Mouse (Mus musculus) stomach, postnatal 0 days (tissue): ENCODE measurements around the gene Vcam1. TPM values are rescaled to one million over a fixed set of nuclear protein-coding genes. Genes with fewer than 3 reads are reported as not detected.

Experiments used
- ATAC-seq: fragments of 200-750 bp; cut with Nextera tagmentation; 2 replicates; pipeline ENCODE4 v1.8.0; 2017; ENCODE audit not compliant: low FRiP score, low TSS enrichment
- DNase-seq: peaks from one replicate; pipeline ENCODE4 v3.0.0-alpha.2; 2016; ENCODE audit warnings: low spot score
- H3K27ac ChIP-seq: fragments of 300-500 bp; sonication (generic); replicated peaks from 2 replicates; pipeline ENCODE4 v1.5.1; 2014; ENCODE audit warnings: mild to moderate bottlenecking, control low read depth
- H3K27me3 ChIP-seq: fragments of 300-500 bp; sonication (generic); 2 replicates; pipeline ENCODE4 v1.6.1; 2014; ENCODE audit warnings: low read length; ENCODE audit not compliant: control insufficient read depth, insufficient read depth
- H3K36me3 ChIP-seq: fragments of 300-500 bp; sonication (generic); 2 replicates; pipeline ENCODE4 v1.6.1; 2014; ENCODE audit warnings: low read length, mixed read lengths; ENCODE audit not compliant: control insufficient read depth, insufficient read depth
- H3K4me1 ChIP-seq: fragments of 300-500 bp; sonication (generic); replicated peaks from 2 replicates; pipeline ENCODE4 v1.6.1; 2014; ENCODE audit warnings: antibody characterized with exemption; ENCODE audit not compliant: control insufficient read depth, insufficient read depth
- H3K4me2 ChIP-seq: fragments of 300-500 bp; sonication (generic); replicated peaks from 2 replicates; pipeline ENCODE4 v1.6.1; 2014; ENCODE audit warnings: low read depth, mild to moderate bottlenecking, control low read depth, moderate library complexity
- H3K4me3 ChIP-seq: fragments of 300-500 bp; sonication (generic); 2 replicates; pipeline ENCODE4 v1.5.1; 2014; ENCODE audit warnings: low read depth, low read length, control low read depth
- H3K9ac ChIP-seq: fragments of 300-500 bp; sonication (generic); 2 replicates; pipeline ENCODE4 v1.6.1; 2014; ENCODE audit warnings: mild to moderate bottlenecking, low read length, control low read depth, mixed read lengths
- H3K9me3 ChIP-seq: fragments of 300-500 bp; sonication (generic); 2 replicates; pipeline ENCODE4 v1.6.1; 2016; ENCODE audit warnings: low read length; ENCODE audit not compliant: control insufficient read depth
- CTCF ChIP-seq: IDR thresholded peaks from 2 replicates; pipeline ENCODE4 v1.5.1; 2016; ENCODE audit warnings: antibody characterized with exemption, low read depth, mild to moderate bottlenecking, moderate library complexity
- EP300 ChIP-seq: optimal IDR thresholded peaks from 2 replicates; pipeline ENCODE3; 2016; ENCODE audit warnings: antibody characterized with exemption
- WGBS: fragments of 180-500 bp; shearing (Covaris S2); extraction: QIAGEN DNeasy Blood & Tissue Kit; methylation state at CpG from one replicate; pipeline ENCODE4 v1.1.7; 2014; 5-methylcytosine and 5-hydroxymethylcytosine counted together
- polyA plus RNA-seq: library from polyadenylated mRNA; unstranded; fragments of >200 nt; fragmentation: Nextera tagmentation; extraction: Ambion mirVana; gene quantifications from 2 replicates; pipeline ENCODE4 v1.2.1, GENCODE M21; 2015

Gene Vcam1
- polyA plus RNA-seq, 1 experiment from 2014 or later: 17.3 TPM

DNA sequence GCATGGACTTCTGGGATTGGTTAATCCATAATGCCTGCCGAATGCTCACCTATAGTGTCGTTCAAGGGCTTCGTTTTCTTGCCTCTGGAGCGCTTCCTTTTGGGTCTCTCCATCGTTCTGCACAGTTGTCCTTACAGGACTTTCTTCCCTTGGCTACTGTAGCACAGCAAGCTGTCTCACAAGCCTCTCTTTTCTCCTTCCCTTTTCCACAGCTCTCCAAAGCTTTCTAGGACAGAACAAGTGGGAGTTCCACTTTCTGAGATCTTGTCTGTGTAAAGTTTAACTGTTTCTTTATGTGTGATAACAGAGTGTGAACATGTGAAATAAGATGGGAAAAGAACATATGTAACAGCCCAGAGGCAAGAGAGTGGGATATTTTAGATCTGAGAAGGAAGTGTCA is 34.0 kb upstream of the Vcam1 start:
- H3K36me3 ChIP-seq: no peaks in the 10 kb centered on the region
- H3K4me2 ChIP-seq: no peak overlapping the region
- ATAC-seq (no peak), DNase-seq (no peak)
- no peaks in the 10 kb centered on the region for H3K27me3 ChIP-seq
- 77% methylated on average over 5 of the region's 5 CpGs for WGBS
- H3K27ac ChIP-seq: no peak overlapping the region
- no peak overlapping the region for H3K9ac ChIP-seq
- no peaks in the 10 kb centered on the region for H3K4me1 ChIP-seq
- H3K9me3 ChIP-seq: no peaks in the 10 kb centered on the region
- TF ChIP-seq EP300 (no peak), CTCF (no peak)
- no peak overlapping the region for H3K4me3 ChIP-seq

DNA sequence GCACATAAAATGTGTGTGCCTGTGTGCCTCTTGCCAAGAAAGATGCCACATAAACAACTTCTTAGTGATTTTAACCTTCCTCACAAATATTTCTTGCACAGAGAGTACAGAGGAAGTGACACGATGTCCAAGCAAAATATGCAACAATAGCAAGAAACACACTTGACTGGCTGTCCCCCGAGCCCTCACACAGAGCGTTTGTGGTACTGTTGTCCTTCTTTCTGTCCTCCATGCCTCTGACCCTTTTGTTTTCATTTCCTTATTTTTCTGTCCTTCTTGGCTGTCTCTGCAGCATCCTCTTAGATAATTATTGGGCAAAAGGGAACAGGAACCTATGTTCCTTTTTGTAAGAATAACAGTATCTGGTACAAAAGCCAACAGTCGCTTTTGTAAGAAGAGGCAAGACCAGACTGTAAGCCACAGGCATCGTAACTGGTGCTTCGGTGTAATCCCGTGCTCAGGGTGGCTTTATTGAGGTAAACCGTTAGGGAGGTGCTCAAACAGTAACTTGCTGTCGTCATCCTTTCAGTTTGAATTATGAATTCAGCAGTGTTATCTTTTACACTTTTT is 32.7 kb upstream of the Vcam1 start:
- H3K4me3 ChIP-seq: no peak overlapping the region
- H3K4me2 ChIP-seq: no peak overlapping the region
- no peaks in the 10 kb centered on the region for H3K4me1 ChIP-seq
- TF ChIP-seq CTCF (no peak), EP300 (no peak)
- H3K27me3 ChIP-seq: no peaks in the 10 kb centered on the region
- no peak for ATAC-seq
- no peaks in the 10 kb centered on the region for H3K9me3 ChIP-seq
- no peaks in the 10 kb centered on the region for H3K36me3 ChIP-seq
- H3K9ac ChIP-seq: no peak overlapping the region
- WGBS: 71% methylated on average over 9 of the region's 9 CpGs
- no peak overlapping the region for H3K27ac ChIP-seq
- no peak for DNase-seq

DNA sequence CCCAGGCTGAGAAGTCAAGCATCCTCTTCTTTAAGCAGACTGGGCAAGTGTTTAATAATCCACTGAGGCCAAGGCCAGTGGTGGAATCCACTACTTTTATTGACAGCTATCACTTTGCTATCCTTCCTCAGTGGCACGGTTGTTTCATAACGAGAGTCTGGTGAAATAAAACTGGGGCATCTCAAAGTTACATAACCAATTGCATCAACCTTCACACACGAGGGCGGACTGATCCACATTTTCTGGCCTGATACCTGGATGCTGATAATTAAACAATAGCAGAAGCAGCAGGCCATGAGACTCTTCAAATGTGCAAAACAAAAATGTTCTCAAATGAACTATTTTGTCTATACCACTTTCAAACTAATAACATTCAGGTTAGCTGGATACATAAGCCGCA is 29.9 kb upstream of the Vcam1 start:
- Histone ChIP-seq H3K36me3 (no peaks in the 10 kb centered on the region), H3K4me2 (no peak overlapping the region), H3K9ac (no peak overlapping the region), H3K4me1 (no peaks in the 10 kb centered on the region), H3K27me3 (no peaks in the 10 kb centered on the region), H3K9me3 (no peaks in the 10 kb centered on the region), H3K27ac (no peak overlapping the region), H3K4me3 (no peak overlapping the region)
- TF ChIP-seq EP300 (no peak), CTCF (no peak)
- no peak for ATAC-seq
- WGBS: 96% methylated on average over 5 of the region's 5 CpGs
- DNase-seq: no peak

DNA sequence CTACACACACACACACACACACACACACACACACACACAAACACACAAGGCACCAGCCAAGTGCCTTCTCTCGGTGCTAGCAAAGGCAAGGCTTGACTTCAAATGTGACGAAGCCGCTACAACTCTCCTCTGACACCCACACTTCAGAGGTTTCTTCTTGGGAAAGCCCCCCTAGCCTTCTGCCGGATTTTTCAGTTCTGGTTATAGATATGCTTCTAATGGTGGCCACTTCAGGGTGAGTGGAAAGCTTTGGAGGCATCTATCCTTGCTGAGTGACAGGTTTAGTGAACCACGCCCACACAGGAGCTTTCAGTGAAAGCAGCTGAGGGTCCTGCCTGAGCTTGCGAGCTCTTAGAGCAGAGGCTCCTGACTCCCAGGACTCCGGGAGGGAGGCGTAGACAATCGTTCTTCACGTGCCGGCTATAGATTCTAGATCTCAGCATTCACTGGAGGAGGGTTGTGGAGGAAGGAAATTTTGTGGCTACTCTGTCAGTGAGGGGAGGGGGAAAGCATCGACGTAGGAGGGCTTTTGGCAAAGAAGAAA is 28.0 kb upstream of the Vcam1 start:
- no peak overlapping the region for H3K27ac ChIP-seq
- ATAC-seq (no peak), DNase-seq (no peak)
- H3K4me1 ChIP-seq: no peaks in the 10 kb centered on the region
- TF ChIP-seq CTCF (no peak), EP300 (no peak)
- H3K9me3 ChIP-seq: no peaks in the 10 kb centered on the region
- no peaks in the 10 kb centered on the region for H3K36me3 ChIP-seq
- 53% methylated on average over 13 of the region's 13 CpGs for WGBS
- H3K27me3 ChIP-seq: no peaks in the 10 kb centered on the region
- no peak overlapping the region for H3K9ac ChIP-seq
- H3K4me2 ChIP-seq: no peak overlapping the region
- no peak overlapping the region for H3K4me3 ChIP-seq

DNA sequence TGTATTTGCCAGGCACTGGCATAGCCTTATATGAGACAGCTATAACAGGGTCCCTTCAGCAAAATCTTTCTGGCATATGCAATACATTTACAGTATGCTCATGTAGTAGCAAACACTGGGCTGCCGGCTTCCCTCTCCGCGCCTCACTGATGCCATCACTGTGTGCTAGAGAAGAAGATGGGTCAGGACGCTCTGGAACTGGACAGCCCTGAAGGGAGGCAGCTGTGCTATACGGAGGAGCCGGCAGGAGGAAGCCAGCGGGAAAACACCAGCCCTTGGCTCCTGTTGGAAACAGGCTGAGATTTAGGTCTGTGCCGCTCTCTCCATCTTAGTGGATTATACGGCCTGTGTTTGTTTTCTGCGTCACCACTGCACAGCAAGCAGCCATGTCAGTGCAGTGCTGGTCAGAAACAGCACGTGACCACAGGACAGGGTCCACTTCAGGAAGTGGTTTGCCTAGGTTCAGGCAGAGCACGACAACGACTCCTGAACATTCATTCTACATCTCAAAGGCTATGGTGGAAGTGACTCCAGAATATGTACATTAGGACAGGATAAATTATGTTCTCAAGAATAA is 20.7 kb upstream of the Vcam1 start:
- Histone ChIP-seq H3K27me3 (no peaks in the 10 kb centered on the region), H3K36me3 (no peaks in the 10 kb centered on the region), H3K27ac (no peak overlapping the region), H3K4me2 (no peak overlapping the region), H3K9me3 (no peaks in the 10 kb centered on the region), H3K9ac (no peak overlapping the region), H3K4me3 (no peak overlapping the region), H3K4me1 (no peaks in the 10 kb centered on the region)
- DNase-seq (no peak), ATAC-seq (no peak)
- TF ChIP-seq EP300 (no peak), CTCF (no peak)
- 58% methylated on average over 13 of the region's 13 CpGs for WGBS

DNA sequence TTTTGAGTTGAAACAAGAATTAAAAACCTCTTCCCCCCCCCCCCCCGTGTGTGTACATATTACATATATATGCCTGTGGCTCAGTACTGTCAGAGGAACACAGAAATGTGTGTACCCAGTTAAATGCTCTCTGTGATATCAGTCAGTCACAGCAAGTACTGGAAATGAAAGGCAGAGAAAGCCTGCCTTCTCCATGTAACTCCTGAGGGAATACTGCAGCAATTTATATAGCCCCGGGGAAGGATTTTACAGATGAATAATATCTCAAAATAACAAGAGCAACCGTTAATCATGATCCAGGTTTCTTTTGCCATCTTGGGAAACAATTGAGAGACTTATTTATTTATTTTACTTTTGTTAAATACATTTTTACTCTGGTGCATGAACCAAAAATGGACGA is 19.6 kb upstream of the Vcam1 start:
- ATAC-seq (no peak), DNase-seq (no peak)
- Histone ChIP-seq H3K36me3 (no peaks in the 10 kb centered on the region), H3K4me1 (no peaks in the 10 kb centered on the region), H3K9me3 (no peaks in the 10 kb centered on the region), H3K4me2 (no peak overlapping the region), H3K4me3 (no peak overlapping the region), H3K27ac (no peak overlapping the region), H3K9ac (no peak overlapping the region), H3K27me3 (no peaks in the 10 kb centered on the region)
- 57% methylated on average over 4 of the region's 4 CpGs for WGBS
- TF ChIP-seq CTCF (no peak), EP300 (no peak)
